Mouse (Mus musculus) right cerebral cortex, adult 18-20 months (tissue): ENCODE data around the gene Ttc23l.
"Not testable (repeated sequence)": the region's sequence is repeated elsewhere in the genome, so short reads cannot be mapped to it uniquely, and the experiment has no call there.

Experiments
- DNase-seq: peaks from one replicate; pipeline ENCODE4 v3.0.0; 2022; ENCODE audit warnings: mixed read lengths

Ttc23l gene

GRCm38 (mm10) chr15:10558465-10558864 lies at the start of gene Ttc23l:
Gene Ttc23l (minus strand): TSS chr15:10558668.
- DNase-seq: no peak

- DNase-seq: no peak
Measured at GRCm38 (mm10) chr15:10599413-10599812, 40.9 kb upstream of the Ttc23l start.

DNA sequence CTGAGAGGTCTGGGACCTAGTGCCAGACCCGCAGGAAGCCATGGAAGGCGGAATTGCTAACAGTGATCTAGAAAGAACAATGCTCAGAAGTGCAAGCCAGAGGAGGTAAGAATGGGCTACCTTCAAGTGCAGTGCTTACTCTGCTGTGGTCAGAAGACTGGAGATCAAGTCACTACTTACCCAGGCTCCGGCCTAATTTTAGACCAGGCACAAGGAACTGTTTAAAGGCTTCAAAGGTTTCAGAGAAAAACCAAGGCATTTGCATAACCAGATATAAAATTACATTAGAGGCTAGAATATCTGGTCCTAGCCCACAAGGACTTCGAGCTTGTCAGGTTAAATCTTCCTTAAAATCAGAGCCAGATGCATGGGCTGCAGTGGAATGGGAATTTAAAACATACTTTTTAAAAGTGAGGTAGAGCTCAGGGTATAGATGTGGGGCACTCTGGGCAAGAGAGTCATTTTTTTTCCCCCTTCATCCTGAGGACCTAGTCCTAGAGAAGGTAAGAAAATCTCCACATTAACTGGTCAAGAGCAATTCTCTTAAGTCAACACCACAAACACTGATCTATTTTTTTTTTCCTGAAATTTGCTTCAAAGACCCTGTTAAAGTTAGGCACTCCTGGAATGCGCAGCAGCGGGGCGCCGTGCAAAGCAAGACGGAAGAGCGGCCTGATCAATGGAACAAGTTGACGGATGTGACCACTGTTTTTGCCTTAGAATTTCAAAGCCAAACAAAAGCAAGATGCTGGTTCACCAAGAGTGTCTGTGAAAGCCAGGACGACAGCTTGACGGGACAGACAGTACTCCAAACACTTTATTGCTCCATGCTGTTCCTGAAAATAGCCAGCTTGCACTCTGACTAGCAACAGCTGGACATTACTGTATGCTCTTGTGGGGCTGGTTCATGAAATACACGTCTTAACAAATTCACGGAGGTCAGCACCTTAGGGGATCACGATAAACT lies 40.1 kb upstream of the Ttc23l start:
- DNase-seq: no peak

GRCm38 (mm10) chr15:10596871-10597270 lies 38.4 kb upstream of the Ttc23l start:
- DNase-seq: no peak

DNA sequence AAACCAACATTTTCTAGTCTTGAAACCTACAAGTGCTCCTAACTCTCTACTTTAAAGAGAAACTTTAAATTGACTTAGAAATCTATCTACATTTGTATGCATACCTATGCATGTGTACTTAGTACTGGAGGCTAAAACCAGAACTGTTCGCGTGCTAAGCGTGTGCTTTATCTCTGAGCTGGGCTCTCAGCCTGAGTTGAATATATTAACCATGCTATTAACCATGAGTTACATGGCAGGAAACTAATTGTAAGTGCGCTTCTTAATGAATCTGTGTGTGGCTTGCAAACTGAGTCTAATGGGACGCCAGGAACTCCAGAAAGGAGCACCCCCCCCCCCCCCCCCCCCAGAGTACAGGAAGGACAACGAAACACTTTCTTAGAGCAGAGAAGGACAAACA lies 36.9 kb upstream of the Ttc23l start:
- DNase-seq: no peak

DNA sequence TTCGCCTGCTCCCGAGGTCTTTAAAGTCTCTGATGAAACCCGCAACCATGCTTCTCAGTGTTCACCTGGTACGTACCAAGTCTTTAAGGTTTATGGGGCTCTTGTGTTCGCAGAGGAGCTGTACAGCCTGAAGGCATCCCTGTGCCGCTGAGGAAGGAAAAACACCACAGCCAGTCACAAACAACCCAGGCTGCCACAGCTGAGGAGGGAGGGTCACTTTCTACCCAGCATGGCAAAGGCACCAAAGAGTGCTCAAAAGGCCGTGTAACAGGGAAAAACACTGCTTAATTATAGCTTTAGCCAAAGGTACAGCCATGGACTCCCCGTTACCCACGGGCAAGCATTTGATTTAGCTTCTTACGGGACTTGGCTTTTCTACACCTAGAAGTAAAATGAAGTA lies 36.4 kb upstream of the Ttc23l start:
- DNase-seq: no peak

- no peak for DNase-seq
Measured at GRCm38 (mm10) chr15:10593094-10593493, 34.6 kb upstream of the Ttc23l start.

GRCm38 (mm10) chr15:10586565-10586964 lies 28.1 kb upstream of the Ttc23l start:
- DNase-seq: no peak

GRCm38 (mm10) chr15:10584359-10585187 lies 26.1 kb upstream of the Ttc23l start:
- DNase-seq: no peak

DNA sequence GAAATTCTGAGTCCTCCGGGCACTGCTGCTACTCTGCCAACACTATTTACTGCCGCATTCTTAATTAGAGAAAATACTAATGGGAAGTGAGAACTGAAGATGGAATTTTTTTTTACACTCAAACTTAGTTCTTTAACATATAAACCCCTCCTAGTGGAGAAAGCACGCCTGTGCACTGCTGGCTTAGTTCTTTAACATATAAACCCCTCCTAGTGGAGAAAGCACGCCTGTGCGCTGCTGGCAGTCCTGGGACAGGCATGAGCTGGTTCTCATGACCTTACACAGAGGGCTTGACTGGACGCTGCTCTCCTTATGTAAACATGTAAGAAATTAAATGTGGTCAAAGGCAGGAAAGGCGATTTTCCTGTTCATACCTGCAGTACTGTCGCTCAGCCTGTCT lies 24.9 kb upstream of the Ttc23l start:
- peak; percentile 5 for DNase-seq

DNA sequence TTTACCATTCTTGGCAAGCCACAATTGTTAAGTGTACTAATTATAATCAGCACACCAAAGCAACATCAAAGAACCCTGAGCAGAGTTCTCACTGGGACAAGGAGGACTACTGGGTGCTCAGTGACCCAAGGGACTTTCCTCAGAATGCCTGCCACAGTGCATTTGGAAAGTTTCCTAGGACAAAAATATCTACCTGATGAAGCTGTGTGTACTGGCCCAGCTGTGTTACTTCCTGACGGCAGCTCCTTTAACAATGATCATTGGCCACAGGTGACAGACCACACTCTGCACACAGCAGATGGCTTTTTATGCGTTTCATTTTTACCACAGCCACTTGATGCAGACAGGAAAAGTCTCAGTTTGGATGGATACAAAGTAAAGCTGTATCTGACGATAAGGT lies 20.7 kb upstream of the Ttc23l start:
- DNase-seq: no peak

DNA sequence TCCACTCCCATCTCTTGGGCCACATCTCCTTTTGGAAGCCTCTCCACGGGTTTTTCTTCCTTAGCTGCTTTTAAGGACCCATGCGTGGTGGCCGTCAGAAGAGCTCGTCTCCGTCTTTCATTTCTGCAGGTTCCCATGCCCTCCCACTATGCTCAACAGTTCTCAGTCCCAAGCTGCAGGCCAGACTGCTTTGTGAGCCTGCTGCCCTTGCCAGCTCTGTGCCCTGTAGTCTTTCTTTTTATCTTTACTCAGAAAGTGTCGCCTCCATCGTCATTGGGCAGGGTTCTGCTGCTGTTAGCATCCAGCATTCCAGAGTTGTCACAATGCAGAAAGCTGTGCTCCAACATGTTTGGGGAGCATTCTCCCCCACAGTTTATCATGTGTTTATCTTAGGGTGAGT lies 8.0 kb upstream of the Ttc23l start:
- DNase-seq: no peak

DNA sequence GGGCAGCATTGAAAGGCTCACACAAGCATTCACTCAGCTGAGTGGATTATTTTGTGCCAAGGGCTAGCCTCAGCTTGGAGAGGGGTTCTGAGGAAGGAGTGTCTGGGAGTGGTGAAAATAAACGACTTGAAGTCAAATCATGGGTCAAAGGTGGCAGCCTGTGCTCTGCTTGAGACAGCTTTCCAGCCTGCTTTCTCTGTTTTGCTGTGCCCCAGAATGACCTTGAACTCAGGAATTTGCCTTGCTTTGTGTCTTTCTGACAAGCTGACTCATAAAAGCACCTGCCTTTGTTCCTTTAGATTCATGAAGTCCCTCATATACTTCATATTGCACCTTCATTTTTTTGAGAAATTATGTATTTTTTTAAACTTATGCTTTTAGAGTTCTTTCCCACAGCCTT lies 5.7 kb upstream of the Ttc23l start:
- no peak for DNase-seq

GRCm38 (mm10) chr15:10562281-10562680 lies 3.8 kb upstream of the Ttc23l start:
- no peak for DNase-seq

DNA sequence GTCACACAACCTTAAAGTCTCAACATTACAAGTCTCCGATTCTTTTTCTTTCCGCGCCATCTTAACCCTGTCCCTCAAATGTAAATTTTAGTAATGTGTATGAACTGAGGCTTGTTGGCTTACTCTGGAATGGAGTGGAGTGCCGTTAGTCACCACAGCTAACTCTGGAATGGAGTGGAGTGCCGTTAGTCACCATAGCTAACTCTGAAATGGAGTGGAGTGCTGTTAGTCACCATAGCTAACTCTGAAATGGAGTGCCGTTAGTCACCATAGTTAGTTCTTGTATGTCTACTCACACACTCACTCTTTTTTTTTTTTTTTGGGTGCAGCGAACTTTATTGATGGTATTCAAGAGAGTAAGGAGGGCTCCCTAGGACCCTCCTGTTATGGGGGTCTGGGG lies 1.5 kb upstream of the Ttc23l start:
- DNase-seq: no peak

- DNase-seq: no peak
Measured at GRCm38 (mm10) chr15:10554336-10554735, 4.1 kb downstream of the Ttc23l start.

DNA sequence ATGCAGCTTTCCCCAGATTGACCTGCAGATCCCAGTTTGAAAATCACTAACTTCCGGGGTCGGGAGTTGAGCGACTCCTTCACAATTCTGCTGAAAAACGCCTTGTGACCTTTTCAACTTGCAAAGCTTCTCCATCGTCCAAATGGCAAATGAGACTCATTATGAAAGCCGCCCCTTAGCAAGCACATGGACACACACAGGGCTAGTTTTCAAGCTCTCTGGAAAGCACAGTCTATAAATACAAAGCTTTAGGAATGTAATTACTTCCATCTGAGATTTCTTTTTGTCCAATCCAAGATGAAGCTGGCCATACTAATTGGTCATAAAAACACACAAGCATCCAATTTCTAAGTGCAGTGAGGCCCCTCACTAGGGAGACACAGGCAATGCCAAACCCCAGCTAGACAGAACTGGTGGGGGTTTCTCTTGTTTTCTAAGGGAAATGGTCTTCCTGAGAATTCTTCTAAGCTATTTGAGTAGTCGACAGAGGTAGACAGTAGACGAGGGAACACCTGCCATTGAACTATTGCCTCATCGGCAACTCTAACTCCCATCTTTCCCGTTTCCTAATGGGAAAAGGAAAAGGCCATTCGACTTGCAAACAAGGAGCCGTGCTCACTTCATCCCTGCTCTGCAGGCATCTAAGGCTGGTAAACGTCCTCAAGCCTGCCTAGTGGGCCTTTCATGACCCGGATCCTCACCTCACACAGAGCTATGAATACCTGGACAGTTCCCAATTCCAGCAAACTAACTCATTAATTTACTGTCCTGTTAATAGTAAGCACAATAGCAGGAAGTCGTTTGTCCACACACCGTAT lies 18.0 kb downstream of the Ttc23l start:
- DNase-seq: no peak

DNA sequence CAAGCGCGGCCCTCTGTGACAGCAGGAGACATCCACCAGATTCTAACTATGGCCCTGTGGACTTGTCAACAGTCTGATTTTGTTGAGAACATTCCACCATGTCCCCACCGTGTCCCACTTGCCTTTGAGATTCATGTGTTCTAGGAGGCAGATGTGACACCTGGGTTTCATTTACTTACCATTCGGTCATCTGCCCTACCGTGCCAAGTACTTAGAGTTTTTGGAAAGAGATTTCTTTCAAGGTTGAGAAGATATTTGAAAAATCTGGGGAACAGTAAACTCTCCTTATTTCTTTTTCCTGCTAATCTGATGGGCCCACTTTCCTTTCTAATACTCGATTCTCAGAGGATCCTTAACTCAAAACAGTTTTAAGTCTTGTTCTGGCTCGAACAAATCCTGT lies 22.5 kb downstream of the Ttc23l start:
- no peak for DNase-seq

- DNase-seq: no peak
Measured at GRCm38 (mm10) chr15:10534591-10534990, 23.9 kb downstream of the Ttc23l start.

GRCm38 (mm10) chr15:10533361-10533760 lies 25.1 kb downstream of the Ttc23l start:
- DNase-seq: not testable (repeated sequence)

DNA sequence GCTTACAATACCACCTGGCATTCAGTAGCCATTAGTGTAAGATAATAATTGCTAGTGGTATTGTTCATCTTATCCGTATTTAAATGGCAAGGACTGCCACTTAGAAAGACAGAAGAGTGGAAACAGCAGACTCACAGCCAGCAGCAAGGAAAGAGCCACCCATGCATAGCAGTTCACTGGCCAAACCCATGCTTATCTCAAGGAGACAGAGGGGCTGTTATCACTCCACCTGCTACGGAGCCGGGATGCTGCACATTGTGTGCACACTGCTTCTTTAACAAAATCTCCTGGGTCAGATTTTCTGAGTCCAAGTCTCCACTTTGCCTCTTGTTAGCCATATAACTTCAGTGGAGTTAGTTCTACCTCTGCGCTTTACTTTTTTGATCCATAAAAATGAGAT lies 27.1 kb downstream of the Ttc23l start:
- DNase-seq: no peak

DNA sequence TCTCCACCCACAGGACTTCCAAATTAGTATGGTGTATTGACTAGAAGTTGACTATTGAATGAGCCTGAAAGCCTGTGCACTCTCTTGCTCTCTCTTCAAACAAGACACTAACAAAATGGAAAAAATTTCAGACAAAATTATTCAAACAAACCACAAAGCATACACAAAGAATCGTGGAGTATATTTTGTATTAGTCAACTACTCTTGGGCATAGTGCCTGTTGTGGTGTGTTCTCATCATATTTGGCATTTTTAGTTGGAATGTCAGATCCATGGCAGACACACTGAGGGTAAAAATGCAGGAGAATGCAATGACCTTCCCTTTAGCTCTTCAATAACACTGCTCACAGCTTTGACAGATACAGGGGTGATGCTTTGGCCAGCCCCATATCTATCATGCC lies 32.6 kb downstream of the Ttc23l start:
- no peak for DNase-seq

- DNase-seq: no peak
Measured at GRCm38 (mm10) chr15:10515166-10515565, 43.3 kb downstream of the Ttc23l start.
